Mouse (Mus musculus): Measurements from ENCODE around the gene Gm44511.

The Gm44511 gene

GRCm38 (mm10) chr6:128826132-128826531 is at the start of gene Gm44511, which contains the start of gene Klrb1b:
Gene Gm44511 (minus strand): TSS chr6:128826315.
Gene Klrb1b (minus strand): TSS chr6:128826331.
- CTCF ChIA-PET, result interaction anchor here (0.6 kb wide), 1 partner anchor 65 kb away, joined by 9 read pairs; no protein-coding TSS in a partner anchor

- CTCF ChIA-PET, result no interaction called here
These were observed 45.9 kb upstream of the Gm44511 start for GRCm38 (mm10) chr6:128871910-128872610.

GRCm38 (mm10) chr6:128868861-128869260 is 42.7 kb upstream of the Gm44511 start:
- CTCF ChIA-PET, result interaction anchor here (0.7 kb wide), 1 partner anchor 13 kb away, joined by 12 read pairs; no protein-coding TSS in a partner anchor

GRCm38 (mm10) chr6:128857976-128858375 is 31.9 kb upstream of the Gm44511 start:
- CTCF ChIA-PET, result no interaction called here

GRCm38 (mm10) chr6:128856250-128856649 is 30.1 kb upstream of the Gm44511 start:
- CTCF ChIA-PET, result interaction anchor here (0.8 to 1.2 kb wide), 3 partner anchors 13 to 398 kb away, joined by 3 to 12 read pairs (median 12); no protein-coding TSS in a partner anchor

GRCm38 (mm10) chr6:128855477-128855876 is 29.4 kb upstream of the Gm44511 start:
- CTCF ChIA-PET, result interaction anchor here (0.5 to 1.2 kb wide), 3 partner anchors 14 to 399 kb away, joined by 3 to 12 read pairs (median 11); no protein-coding TSS in a partner anchor

GRCm38 (mm10) chr6:128854895-128855294 is 28.8 kb upstream of the Gm44511 start:
- CTCF ChIA-PET, result interaction anchor here (0.5 kb wide), 1 partner anchor 31 kb away, joined by 11 read pairs; no protein-coding TSS in a partner anchor

GRCm38 (mm10) chr6:128854024-128854820 is 28.1 kb upstream of the Gm44511 start:
- CTCF ChIA-PET, result interaction anchor here (0.5 kb wide), 1 partner anchor 416 kb away, joined by 3 read pairs; no protein-coding TSS in a partner anchor

- CTCF ChIA-PET, result interaction anchor here (0.9 kb wide), 1 partner anchor 403 kb away, joined by 3 read pairs; no protein-coding TSS in a partner anchor
These were observed 26.7 kb upstream of the Gm44511 start for GRCm38 (mm10) chr6:128852766-128853165.

GRCm38 (mm10) chr6:128851151-128851550 is 25.0 kb upstream of the Gm44511 start:
- CTCF ChIA-PET, result interaction anchor here (0.6 kb wide), 1 partner anchor 85 kb away, joined by 3 read pairs; no protein-coding TSS in a partner anchor

- CTCF ChIA-PET, result interaction anchor here (0.6 to 1.1 kb wide), 3 partner anchors 84 to 405 kb away, joined by 3 read pairs; no protein-coding TSS in a partner anchor
These were observed 24.6 kb upstream of the Gm44511 start for GRCm38 (mm10) chr6:128850671-128851070.

GRCm38 (mm10) chr6:128849902-128850301 is 23.8 kb upstream of the Gm44511 start:
- CTCF ChIA-PET, result interaction anchor here (0.6 to 1.4 kb wide), 5 partner anchors 12 to 411 kb away, joined by 3 to 4 read pairs (median 3); no protein-coding TSS in a partner anchor

GRCm38 (mm10) chr6:128847401-128847800 is 21.3 kb upstream of the Gm44511 start:
- CTCF ChIA-PET, result no interaction called here

GRCm38 (mm10) chr6:128845998-128846542 is 20.0 kb upstream of the Gm44511 start:
- CTCF ChIA-PET, result interaction anchor here (0.6 to 1.0 kb wide), 4 partner anchors 45 to 445 kb away, joined by 3 to 13 read pairs (median 8); partner anchors contain the start of gene BC035044

- CTCF ChIA-PET, result interaction anchor here (0.5 to 1.0 kb wide), 6 partner anchors 46 to 445 kb away, joined by 3 to 13 read pairs (median 5); partner anchors contain the start of genes BC035044 and Clec2e
These were observed 19.3 kb upstream of the Gm44511 start for GRCm38 (mm10) chr6:128845319-128845979.

- CTCF ChIA-PET, result interaction anchor here (0.6 kb wide), 2 partner anchors 390 to 780 kb away, joined by 5 to 30 read pairs; no protein-coding TSS in a partner anchor
These were observed 18.5 kb upstream of the Gm44511 start for GRCm38 (mm10) chr6:128844586-128845080.

GRCm38 (mm10) chr6:128844131-128844530 is 18.0 kb upstream of the Gm44511 start:
- CTCF ChIA-PET, result interaction anchor here (0.6 kb wide), 2 partner anchors 199 to 781 kb away, joined by 5 to 30 read pairs; no protein-coding TSS in a partner anchor

GRCm38 (mm10) chr6:128843479-128843992 is 17.4 kb upstream of the Gm44511 start:
- CTCF ChIA-PET, result interaction anchor here (0.6 to 1.2 kb wide), 3 partner anchors 163 to 436 kb away, joined by 4 to 5 read pairs (median 4); no protein-coding TSS in a partner anchor

- CTCF ChIA-PET, result interaction anchor here (0.6 to 1.2 kb wide), 2 partner anchors 163 to 437 kb away, joined by 4 read pairs; no protein-coding TSS in a partner anchor
These were observed 16.9 kb upstream of the Gm44511 start for GRCm38 (mm10) chr6:128842945-128843478.

Measured in spleen, embryonic (tissue).